Mouse (Mus musculus) liver, postnatal 0 days (tissue): Measurements from ENCODE around the gene Cdca3. TPM values are rescaled to one million over a fixed set of nuclear protein-coding genes. Genes with fewer than 3 reads are reported as not detected.
A peak's percentile ranks its signal among the peaks of the same experiment; 100 is the strongest.

Experiments
- ATAC-seq: fragments of 200-750 bp; cut with Nextera tagmentation; 2 replicates; pipeline ENCODE4 v1.8.0; 2017; ENCODE audit warnings: mild to moderate bottlenecking, moderate library complexity
- DNase-seq: peaks from one replicate; pipeline ENCODE4 v3.0.0-alpha.2; 2016
- H3K27ac ChIP-seq: fragments of 300-500 bp; sonication (generic); 2 replicates; pipeline ENCODE4 v1.5.1; 2014; ENCODE audit warnings: antibody characterized with exemption, moderate library complexity, mild to moderate bottlenecking, low read depth
- H3K27me3 ChIP-seq: fragments of 300-500 bp; sonication (generic); 2 replicates; pipeline ENCODE4 v1.6.1; 2014; ENCODE audit warnings: low read length, control low read depth, mixed read lengths; ENCODE audit not compliant: insufficient read depth
- H3K36me3 ChIP-seq: fragments of 300-500 bp; sonication (generic); replicated peaks from 2 replicates; pipeline ENCODE4 v1.6.1; 2014; ENCODE audit warnings: mild to moderate bottlenecking, control low read depth, low read length, moderate library complexity, mixed read lengths; ENCODE audit not compliant: insufficient read depth
- H3K4me1 ChIP-seq: fragments of 300-500 bp; sonication (generic); 2 replicates; pipeline ENCODE4 v1.6.1; 2014; ENCODE audit warnings: antibody characterized with exemption, mild to moderate bottlenecking, control low read depth; ENCODE audit not compliant: insufficient read depth
- H3K4me2 ChIP-seq: fragments of 300-500 bp; sonication (generic); 2 replicates; pipeline ENCODE4 v1.6.1; 2014; ENCODE audit warnings: low read depth, mild to moderate bottlenecking, low read length, moderate library complexity, mixed read lengths
- H3K4me3 ChIP-seq: fragments of 300-500 bp; sonication (generic); 2 replicates; pipeline ENCODE4 v1.5.1; 2014; ENCODE audit warnings: low read depth, low read length
- H3K9ac ChIP-seq: fragments of 300-500 bp; sonication (generic); replicated peaks from 2 replicates; pipeline ENCODE4 v1.6.1; 2014; ENCODE audit warnings: mild to moderate bottlenecking, moderate library complexity
- H3K9me3 ChIP-seq: fragments of 300-500 bp; sonication (generic); 2 replicates; pipeline ENCODE4 v1.6.1; 2016; ENCODE audit warnings: mild to moderate bottlenecking, control low read depth, low read length, mixed read lengths
- CTCF ChIP-seq: sonication (generic); IDR thresholded peaks from 2 replicates; pipeline ENCODE4 v1.5.1; 2016; ENCODE audit warnings: antibody characterized with exemption, low read depth
- EP300 ChIP-seq: IDR thresholded peaks from 2 replicates; pipeline ENCODE4 v1.6.1; 2016; ENCODE audit warnings: antibody characterized with exemption, low read depth, mild to moderate bottlenecking
- WGBS: fragments of 180-500 bp; shearing (Covaris S2); extraction: QIAGEN DNeasy Blood & Tissue Kit; methylation state at CpG from one replicate; pipeline ENCODE4 v1.1.7; 2014; ENCODE audit not compliant: insufficient replicate concordance; 5-methylcytosine and 5-hydroxymethylcytosine counted together
- polyA plus RNA-seq: library from polyadenylated mRNA; unstranded; fragments of >200 nt; fragmentation: Nextera tagmentation; extraction: Ambion mirVana; gene quantifications from 2 replicates; pipeline ENCODE4 v1.2.1, GENCODE M21; 2015

Gene Cdca3
- 96.4 and 98.3 TPM in 2 replicates for polyA plus RNA-seq

GRCm38 (mm10) chr6:124828868-124829798 is at the start of gene Cdca3, which contains the start of gene Usp5:
TSS of gene Cdca3 (plus strand) at chr6:124829547.
TSS of gene Usp5 (minus strand) at chr6:124829484.
- peaks cover 39% of the 10 kb centered on the region for H3K36me3 ChIP-seq

GRCm38 (mm10) chr6:124779984-124780416 is 49.3 kb upstream of the Cdca3 start:
- H3K9ac ChIP-seq = no peak overlapping the region
- H3K36me3 ChIP-seq = no peaks in the 10 kb centered on the region
- peak overlapping the region; percentile 33 for H3K4me3 ChIP-seq
- peaks cover 12% of the 10 kb centered on the region for H3K4me1 ChIP-seq
- no peak for ATAC-seq
- TF ChIP-seq EP300 = no peak
- TF ChIP-seq CTCF = no peak
- 15% methylated on average over 10 of the region's 10 CpGs for WGBS
- H3K4me2 ChIP-seq = peak overlapping the region; percentile 61
- DNase-seq = no peak
- 0 out of 2 replicates have a peak, but pooled peaks cover 5% of the 10 kb centered on the region for H3K27me3 ChIP-seq
- H3K9me3 ChIP-seq = no peaks in the 10 kb centered on the region
- H3K27ac ChIP-seq = no peak overlapping the region

More at GRCm38 (mm10) chr6:124828868-124829798, at the start of gene Cdca3, which contains the start of gene Usp5:
- DNase-seq = peak; percentile 98
- TF ChIP-seq EP300 (peak; percentile 49; the same call in 1 of the 2 replicates), CTCF (peak; percentile 30)
- Histone ChIP-seq H3K9ac (peak within 1 kb of the TSS; percentile 97), H3K9me3 (no peaks in the 10 kb centered on the region), H3K27ac (peak within 1 kb of the TSS; percentile 82), H3K4me3 (peak within 1 kb of the TSS; percentile 94), H3K27me3 (no peaks in the 10 kb centered on the region), H3K4me1 (peaks cover 12% of the 10 kb centered on the region), H3K4me2 (peak within 1 kb of the TSS; percentile 92)
- under 1% methylated on average over 52 of the region's 55 CpGs for WGBS
- ATAC-seq = peak; percentile 89

- Histone ChIP-seq H3K4me1 (peaks cover 12% of the 10 kb centered on the region), H3K4me2 (no peak overlapping the region), H3K9ac (no peak overlapping the region), H3K4me3 (no peak overlapping the region), H3K9me3 (no peaks in the 10 kb centered on the region), H3K36me3 (no peaks in the 10 kb centered on the region), H3K27ac (no peak overlapping the region), H3K27me3 (0 out of 2 replicates have a peak, but pooled peaks cover 5% of the 10 kb centered on the region)
- no peak for TF ChIP-seq EP300
- TF ChIP-seq CTCF = no peak
- ATAC-seq = no peak
- WGBS = 75% methylated on average over 7 of the region's 7 CpGs
- no peak for DNase-seq
Observed at GRCm38 (mm10) chr6:124780917-124781316, 48.4 kb upstream of the Cdca3 start.

GRCm38 (mm10) chr6:124782436-124782835 is 46.9 kb upstream of the Cdca3 start:
- H3K36me3 ChIP-seq = no peaks in the 10 kb centered on the region
- no peak for ATAC-seq
- no peak overlapping the region for H3K27ac ChIP-seq
- H3K27me3 ChIP-seq = 0 out of 2 replicates have a peak, but pooled peaks cover 5% of the 10 kb centered on the region
- 18% methylated on average over 6 of the region's 6 CpGs for WGBS
- no peak overlapping the region for H3K9ac ChIP-seq
- H3K9me3 ChIP-seq = no peaks in the 10 kb centered on the region
- no peak for TF ChIP-seq EP300
- no peak for TF ChIP-seq CTCF
- H3K4me2 ChIP-seq = peak overlapping the region; percentile 60
- peak overlapping the region; percentile 6 for H3K4me3 ChIP-seq
- DNase-seq = no peak
- H3K4me1 ChIP-seq = peaks cover 18% of the 10 kb centered on the region

- Histone ChIP-seq H3K9me3 (no peaks in the 10 kb centered on the region), H3K4me1 (peaks cover 8% of the 10 kb centered on the region), H3K27me3 (no peaks in the 10 kb centered on the region), H3K4me3 (no peak overlapping the region), H3K9ac (no peak overlapping the region), H3K27ac (peak overlapping the region; percentile 31), H3K4me2 (peak overlapping the region; percentile 27; the same call in 1 of the 2 replicates), H3K36me3 (no peaks in the 10 kb centered on the region)
- no peak for DNase-seq
- ATAC-seq = peak; percentile 86
- WGBS = 34% methylated on average over 8 of the region's 8 CpGs
- no peak for TF ChIP-seq CTCF
Observed at GRCm38 (mm10) chr6:124786756-124787420, 42.5 kb upstream of the Cdca3 start.

- Histone ChIP-seq H3K4me1 (peaks cover 6% of the 10 kb centered on the region), H3K27me3 (no peaks in the 10 kb centered on the region), H3K27ac (no peak overlapping the region), H3K9ac (no peak overlapping the region), H3K9me3 (no peaks in the 10 kb centered on the region), H3K36me3 (no peaks in the 10 kb centered on the region), H3K4me2 (no peak overlapping the region), H3K4me3 (no peak overlapping the region)
- DNase-seq (no peak), ATAC-seq (no peak)
- WGBS = 71% methylated on average over 10 of the region's 10 CpGs
- TF ChIP-seq EP300 = no peak
- no peak for TF ChIP-seq CTCF
Observed at GRCm38 (mm10) chr6:124787722-124788121, 41.6 kb upstream of the Cdca3 start.
